Mouse (Mus musculus): Measurements from ENCODE around the gene Ifi35.

- TF ChIP-seq TAL1 (conservative IDR thresholded peaks at IDR 0.05; ENCODE audit: low read depth, low read length) (no peak), CTCF (IDR thresholded peaks at IDR 0.05; ENCODE audit: low read depth, low read length) (no peak), GATA1 (IDR thresholded peaks at IDR 0.05; ENCODE audit: borderline replicate concordance, low read length) (no peak), POLR2AphosphoS5 (IDR thresholded peaks at IDR 0.05; ENCODE audit: insufficient replicate concordance, low read depth, low read length) (no peak), GATA2 (IDR thresholded peaks at IDR 0.05; ENCODE audit: borderline replicate concordance, low read depth, low read length) (no peak)
Observed at GRCm38 (mm10) chr11:101424925-101425813, 23.0 kb upstream of the Ifi35 start, which contains the start of the genes Rundc1 and Ptges3l.

All from G1E (cell line).